Mouse (Mus musculus) stomach, postnatal 0 days (tissue): Measurements from ENCODE around the gene Rin2.

Source experiments
- CTCF ChIP-seq: IDR thresholded peaks from 2 replicates; pipeline ENCODE4 v1.5.1; 2016; ENCODE audit warnings: antibody characterized with exemption, low read depth, mild to moderate bottlenecking, moderate library complexity
- EP300 ChIP-seq: optimal IDR thresholded peaks from 2 replicates; pipeline ENCODE3; 2016; ENCODE audit warnings: antibody characterized with exemption

DNA sequence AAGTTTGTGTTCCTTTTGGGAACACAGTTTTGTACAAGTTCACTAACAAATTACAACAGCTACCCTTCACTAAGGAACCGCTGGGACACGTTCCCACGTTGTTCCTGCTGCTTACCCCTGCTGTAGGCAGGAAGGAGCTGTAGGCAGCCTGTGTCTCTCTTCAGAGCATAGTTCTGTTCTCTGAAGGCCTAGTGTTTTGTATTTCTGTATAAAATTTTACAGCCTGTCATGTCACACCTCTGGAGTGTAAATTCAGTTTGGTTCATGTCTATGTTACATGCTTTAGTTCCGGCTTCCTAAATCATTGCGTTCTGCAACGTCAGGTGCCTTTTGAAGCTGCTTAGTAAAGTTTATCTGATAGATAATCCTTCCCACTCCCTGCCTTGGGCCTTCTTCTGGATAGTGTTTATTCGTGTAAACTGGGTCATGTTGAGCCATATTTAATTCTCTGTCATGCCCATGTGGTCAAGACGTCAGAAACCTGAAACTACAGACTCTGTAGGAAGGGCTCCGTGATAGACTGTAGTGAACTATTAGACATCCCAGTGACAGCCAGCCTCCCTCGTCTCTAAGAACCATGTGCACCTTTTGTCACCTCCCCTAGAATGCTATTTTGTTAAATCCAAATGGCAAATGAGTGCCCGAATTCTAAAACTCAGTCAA lies 34.8 kb downstream of the Rin2 start:
- TF ChIP-seq CTCF (no peak), EP300 (no peak)
